Mouse (Mus musculus) forebrain, postnatal 0 days (tissue): ENCODE results near the gene Mapkapk5. TPM values are rescaled to one million over a fixed set of nuclear protein-coding genes. Genes with fewer than 3 reads are reported as not detected.
"Not testable (repeated sequence)": the region's sequence is repeated elsewhere in the genome, so short reads cannot be mapped to it uniquely, and the experiment has no call there.

Experiments
- ATAC-seq: fragments of 200-750 bp; cut with Nextera tagmentation; 2 replicates; pipeline ENCODE4 v1.8.0; 2017; ENCODE audit warnings: mild to moderate bottlenecking, moderate library complexity
- DNase-seq: peaks from one replicate; pipeline ENCODE4 v3.0.0-alpha.2; 2015
- H3K27ac ChIP-seq: fragments of 300-500 bp; sonication (generic); 2 replicates; pipeline ENCODE4 v1.5.1; 2014; ENCODE audit warnings: low read depth, mild to moderate bottlenecking, antibody characterized with exemption, low read length, moderate library complexity, mixed read lengths
- H3K27me3 ChIP-seq: fragments of 300-500 bp; sonication (generic); 2 replicates; pipeline ENCODE4 v1.6.1; 2014; ENCODE audit warnings: mild to moderate bottlenecking, low read length, mixed read lengths; ENCODE audit not compliant: insufficient read depth
- H3K36me3 ChIP-seq: fragments of 300-500 bp; sonication (generic); 2 replicates; pipeline ENCODE4 v1.6.1; 2014; ENCODE audit warnings: mild to moderate bottlenecking, moderate library complexity; ENCODE audit not compliant: insufficient read depth
- H3K4me1 ChIP-seq: fragments of 300-500 bp; sonication (generic); 2 replicates; pipeline ENCODE4 v1.6.1; 2014; ENCODE audit warnings: antibody characterized with exemption; ENCODE audit not compliant: insufficient read depth
- H3K4me2 ChIP-seq: fragments of 300-500 bp; sonication (generic); 2 replicates; pipeline ENCODE4 v1.6.1; 2014; ENCODE audit warnings: low read depth, mild to moderate bottlenecking, moderate library complexity
- H3K4me3 ChIP-seq: fragments of 300-500 bp; sonication (generic); 2 replicates; pipeline ENCODE4 v1.5.1; 2014; ENCODE audit warnings: low read depth, low read length, mixed read lengths
- H3K9ac ChIP-seq: fragments of 300-500 bp; sonication (generic); 2 replicates; pipeline ENCODE4 v1.6.1; 2014; ENCODE audit warnings: mild to moderate bottlenecking
- H3K9me3 ChIP-seq: fragments of 300-500 bp; sonication (generic); 2 replicates; pipeline ENCODE4 v1.6.1; 2016; ENCODE audit warnings: low read length
- CTCF ChIP-seq: sonication (generic); IDR thresholded peaks from 2 replicates; pipeline ENCODE4 v1.5.1; 2016; ENCODE audit warnings: antibody characterized with exemption, control low read depth, low read depth
- WGBS: fragments of 180-500 bp; shearing (Covaris S2); extraction: QIAGEN DNeasy Blood & Tissue Kit; methylation state at CpG from one replicate; pipeline ENCODE4 v1.1.7; 2014; 5-methylcytosine and 5-hydroxymethylcytosine counted together
- polyA plus RNA-seq: library from polyadenylated mRNA; unstranded; fragments of >200 nt; fragmentation: Nextera tagmentation; extraction: Ambion mirVana; gene quantifications from 2 replicates; pipeline ENCODE4 v1.2.1, GENCODE M21; 2015
- total RNA-seq: library from RNA; depleted of rRNA; stranded (reverse); fragments of >200 nt; gene quantifications from 2 replicates; pipeline ENCODE4 v1.2.3, GENCODE M21; 2014

The Mapkapk5 gene
- total and polyA plus RNA-seq, 2 experiments from 2014 or later = 50.1 to 83.1 TPM

DNA sequence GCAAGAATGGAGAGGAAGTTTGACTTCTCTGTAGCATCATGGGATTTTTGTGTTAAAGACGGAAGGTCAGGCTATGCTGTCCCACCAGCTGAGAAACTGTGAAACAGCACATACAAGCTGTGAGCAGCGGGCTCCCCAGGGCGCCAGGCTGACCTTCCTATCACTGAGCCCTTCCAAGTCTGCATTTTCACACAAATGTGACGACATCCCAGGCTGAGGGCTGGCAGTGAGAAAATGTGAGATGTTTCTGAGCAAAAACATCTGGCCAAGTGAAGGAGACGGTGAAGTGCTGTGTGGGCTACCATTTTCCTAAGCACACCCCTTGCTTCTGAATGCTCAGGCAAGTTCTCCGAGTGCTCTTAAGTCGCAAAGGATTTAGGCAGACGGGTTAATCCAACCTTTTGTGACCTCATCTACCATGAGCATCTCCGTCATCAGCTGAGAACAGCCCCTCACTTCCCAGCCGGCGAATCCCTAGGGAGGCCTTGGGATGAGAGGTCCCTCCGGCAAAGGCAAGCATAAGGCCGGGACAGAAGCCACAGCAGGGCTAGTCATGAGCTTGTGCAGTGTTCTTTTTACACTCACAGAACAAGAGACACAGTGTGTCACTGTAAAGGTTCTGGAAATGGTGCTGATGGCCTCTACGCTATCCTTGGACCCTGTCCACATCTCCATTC is 19.8 kb downstream of the Mapkapk5 start:
- H3K27me3 ChIP-seq = no peaks in the 10 kb centered on the region
- no peaks in the 10 kb centered on the region for H3K9me3 ChIP-seq
- no peak overlapping the region for H3K9ac ChIP-seq
- DNase-seq (no peak), ATAC-seq (no peak)
- no peaks in the 10 kb centered on the region for H3K4me1 ChIP-seq
- WGBS = 91% methylated on average over 14 of the region's 14 CpGs
- no peak overlapping the region for H3K4me2 ChIP-seq
- no peak overlapping the region for H3K4me3 ChIP-seq
- H3K36me3 ChIP-seq = peaks cover 78% of the 10 kb centered on the region
- H3K27ac ChIP-seq = no peak overlapping the region
- TF ChIP-seq CTCF = no peak

DNA sequence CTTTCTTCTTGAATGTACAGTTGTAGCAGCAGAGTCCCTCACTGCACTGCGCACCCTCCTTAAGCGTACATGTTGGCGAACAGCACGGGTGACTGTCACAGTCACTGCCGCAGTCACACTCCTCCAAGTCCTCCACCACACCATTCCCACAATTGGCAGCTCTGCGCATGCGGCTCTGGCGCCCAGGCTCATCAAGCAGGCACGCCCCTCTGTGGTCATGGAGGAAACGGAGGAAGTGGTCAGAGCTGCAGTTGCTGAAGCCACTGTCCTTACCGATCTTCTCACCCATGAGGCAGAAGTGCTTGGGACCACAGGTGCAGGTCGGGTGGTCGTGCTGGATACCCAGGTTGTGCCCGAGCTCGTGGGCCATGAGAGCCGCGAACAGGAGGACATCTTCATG is 25.9 kb downstream of the Mapkapk5 start:
- WGBS = 96% methylated on average over 10 of the region's 17 CpGs
- not testable (repeated sequence) for H3K4me2 ChIP-seq, H3K27ac ChIP-seq, H3K4me1 ChIP-seq, H3K27me3 ChIP-seq, H3K4me3 ChIP-seq, ATAC-seq, DNase-seq, H3K9ac ChIP-seq, H3K9me3 ChIP-seq
- H3K36me3 ChIP-seq = peaks cover 36% of the 10 kb centered on the region

DNA sequence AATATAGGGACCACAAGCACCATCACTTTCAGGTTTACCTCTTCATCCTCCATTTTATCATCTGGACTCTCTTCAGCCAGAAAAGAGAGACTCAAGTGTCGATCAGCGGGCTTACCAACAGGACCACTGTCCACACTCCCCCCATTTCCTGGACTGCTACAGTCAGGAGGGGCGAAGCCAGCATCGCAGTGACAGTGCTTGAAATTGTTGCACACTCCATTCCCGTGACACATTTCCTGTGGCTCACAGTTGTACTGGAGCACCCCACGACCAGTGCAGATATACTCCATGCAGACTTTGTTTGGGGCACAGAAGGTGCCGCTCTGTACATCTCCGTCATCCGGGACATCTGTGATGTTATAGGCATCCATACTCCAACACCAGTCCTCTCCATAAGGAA is 26.7 kb downstream of the Mapkapk5 start:
- Histone ChIP-seq H3K9ac (no peak overlapping the region), H3K4me1 (no peaks in the 10 kb centered on the region), H3K27ac (no peak overlapping the region), H3K36me3 (peaks cover 29% of the 10 kb centered on the region), H3K27me3 (no peaks in the 10 kb centered on the region), H3K9me3 (no peaks in the 10 kb centered on the region), H3K4me2 (no peak overlapping the region), H3K4me3 (no peak overlapping the region)
- no peak for TF ChIP-seq CTCF
- no peak for ATAC-seq
- WGBS = 96% methylated on average over 9 of the region's 9 CpGs
- no peak for DNase-seq

DNA sequence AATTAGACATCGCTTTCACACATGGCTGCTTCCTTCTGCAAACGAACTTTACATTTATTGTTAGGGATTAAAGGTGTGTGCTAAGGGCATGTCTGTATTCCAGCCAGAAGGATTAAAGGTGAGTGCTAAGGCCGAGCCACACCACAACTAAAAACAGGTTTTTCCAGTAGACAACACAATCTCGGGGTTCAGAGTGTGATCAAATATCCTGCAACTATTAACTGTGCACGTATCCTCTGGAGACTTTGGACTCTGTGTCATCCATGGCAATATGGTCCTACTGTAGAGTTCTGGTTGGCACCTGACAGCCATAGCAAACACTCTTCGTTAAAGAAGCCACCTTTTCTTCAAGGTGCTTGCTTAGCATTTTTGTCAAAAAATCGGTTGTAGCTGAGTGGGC is 35.7 kb downstream of the Mapkapk5 start:
- Histone ChIP-seq H3K27ac (no peak overlapping the region), H3K27me3 (no peaks in the 10 kb centered on the region), H3K9ac (no peak overlapping the region), H3K36me3 (no peaks in the 10 kb centered on the region), H3K4me2 (no peak overlapping the region), H3K9me3 (no peaks in the 10 kb centered on the region), H3K4me3 (no peak overlapping the region), H3K4me1 (no peaks in the 10 kb centered on the region)
- ATAC-seq (no peak), DNase-seq (no peak)
- WGBS = 81% methylated on average over 7 of the region's 7 CpGs
- no peak for TF ChIP-seq CTCF

DNA sequence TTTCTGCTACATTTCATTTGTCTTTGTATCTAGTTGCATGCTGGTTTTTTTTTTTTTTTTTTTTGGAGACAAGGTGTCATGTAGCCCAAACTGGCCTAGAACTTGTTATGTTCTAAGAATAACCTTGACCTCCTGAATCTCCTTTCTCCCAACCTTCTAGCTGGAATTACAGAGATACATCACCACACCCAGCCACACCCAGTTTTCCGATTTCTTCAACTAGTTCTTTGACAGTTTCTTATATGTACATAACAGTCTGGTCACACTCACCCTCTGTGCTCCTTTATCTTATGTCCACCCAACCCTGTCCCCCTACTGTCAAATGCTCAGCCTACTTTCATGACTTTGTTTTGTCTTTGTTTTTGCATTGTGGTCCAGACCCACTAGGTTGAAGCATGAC is 38.9 kb downstream of the Mapkapk5 start:
- H3K27ac ChIP-seq = no peak overlapping the region
- H3K4me2 ChIP-seq = no peak overlapping the region
- H3K4me1 ChIP-seq = no peaks in the 10 kb centered on the region
- no peaks in the 10 kb centered on the region for H3K9me3 ChIP-seq
- DNase-seq (no peak), ATAC-seq (no peak)
- no peaks in the 10 kb centered on the region for H3K36me3 ChIP-seq
- no peak overlapping the region for H3K9ac ChIP-seq
- TF ChIP-seq CTCF = no peak
- no peak overlapping the region for H3K4me3 ChIP-seq
- H3K27me3 ChIP-seq = no peaks in the 10 kb centered on the region
- WGBS = 95% methylated on average over 1 of the region's 1 CpGs

DNA sequence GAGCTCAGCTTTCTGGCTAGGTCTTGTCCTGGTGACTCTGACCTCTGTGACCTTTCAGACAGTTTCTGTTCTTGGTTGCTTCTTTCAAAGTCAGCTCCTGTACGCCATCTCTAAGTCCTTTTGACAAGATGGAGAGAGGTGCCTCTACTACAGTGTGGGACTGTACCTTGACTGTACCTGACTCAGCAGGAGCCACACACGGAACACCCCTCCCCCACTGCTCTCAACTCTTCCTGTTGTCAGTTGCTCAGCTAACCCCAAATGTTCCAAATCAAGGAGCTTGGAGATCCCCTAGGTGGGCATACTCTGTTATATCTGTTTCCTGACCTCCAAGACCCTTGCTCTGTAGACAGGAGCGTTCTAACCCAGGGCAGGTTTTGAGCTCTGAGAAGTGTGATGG is 42.5 kb downstream of the Mapkapk5 start, which contains the start of gene Adam1b:
Adam1b (minus strand) TSS at position 205 of the 400 bp plus-strand sequence.
- no peaks in the 10 kb centered on the region for H3K9me3 ChIP-seq
- H3K9ac ChIP-seq = no peak within 1 kb of the TSS
- no peak for ATAC-seq
- TF ChIP-seq CTCF = no peak
- no peaks in the 10 kb centered on the region for H3K4me1 ChIP-seq
- H3K36me3 ChIP-seq = no peaks in the 10 kb centered on the region
- DNase-seq = no peak
- H3K27ac ChIP-seq = no peak within 1 kb of the TSS
- no peaks in the 10 kb centered on the region for H3K27me3 ChIP-seq
- no peak within 1 kb of the TSS for H3K4me3 ChIP-seq
- WGBS = 92% methylated on average over 3 of the region's 3 CpGs
- no peak within 1 kb of the TSS for H3K4me2 ChIP-seq

DNA sequence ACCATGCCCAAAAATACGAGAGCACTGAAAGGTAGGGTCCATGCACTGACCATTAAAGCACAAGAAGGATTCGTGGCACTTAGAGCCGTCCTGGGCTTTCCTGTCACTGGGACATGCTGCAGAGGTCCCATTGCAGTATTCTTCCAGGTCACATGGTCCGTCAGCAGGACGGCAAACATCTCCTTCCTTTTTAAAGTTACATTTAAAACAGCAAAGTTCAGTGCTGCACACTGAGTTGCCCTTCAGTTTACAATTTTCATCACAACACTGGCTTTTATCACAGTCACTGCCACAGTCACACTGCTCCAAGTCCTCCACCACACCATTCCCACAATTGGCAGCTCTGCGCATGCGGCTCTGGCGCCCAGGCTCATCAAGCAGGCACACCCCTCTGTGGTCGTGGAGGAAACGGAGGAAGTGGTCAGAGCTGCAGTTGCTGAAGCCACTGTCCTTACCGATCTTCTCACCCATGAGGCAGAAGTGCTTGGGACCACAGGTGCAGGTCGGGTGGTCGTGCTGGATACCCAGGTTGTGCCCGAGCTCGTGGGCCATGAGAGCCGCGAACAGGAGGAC is 44.2 kb downstream of the Mapkapk5 start:
- DNase-seq, H3K27ac ChIP-seq, H3K9me3 ChIP-seq, H3K4me2 ChIP-seq, ATAC-seq, H3K4me1 ChIP-seq, H3K9ac ChIP-seq, H3K36me3 ChIP-seq, H3K27me3 ChIP-seq, H3K4me3 ChIP-seq: not testable (repeated sequence)
- WGBS = 73% methylated on average over 10 of the region's 17 CpGs
